Mouse (Mus musculus) heart, embryonic 13.5 days (tissue): ENCODE data around the gene Pdzk1. TPM values are rescaled to one million over a fixed set of nuclear protein-coding genes. Genes with fewer than 3 reads are reported as not detected.

Experiments
- ATAC-seq: fragments of 200-750 bp; cut with Nextera tagmentation; 2 replicates; pipeline ENCODE4 v1.8.0; 2017; ENCODE audit warnings: moderate TSS enrichment; ENCODE audit not compliant: insufficient number of reproducible peaks, low FRiP score, low TSS enrichment; ENCODE audit errors: extremely low read depth
- H3K27ac ChIP-seq: fragments of 300-500 bp; sonication (generic); replicated peaks from 2 replicates; pipeline ENCODE4 v1.5.1; 2015; ENCODE audit warnings: moderate library complexity, mild to moderate bottlenecking, inconsistent platforms
- H3K27me3 ChIP-seq: fragments of 300-500 bp; sonication (generic); replicated peaks from 2 replicates; pipeline ENCODE4 v1.6.1; 2015; ENCODE audit warnings: mild to moderate bottlenecking, inconsistent platforms
- H3K36me3 ChIP-seq: fragments of 300-500 bp; sonication (generic); 2 replicates; pipeline ENCODE4 v1.6.1; 2015; ENCODE audit warnings: mild to moderate bottlenecking, inconsistent platforms
- H3K4me1 ChIP-seq: fragments of 300-500 bp; sonication (generic); 2 replicates; pipeline ENCODE4 v1.6.1; 2015; ENCODE audit warnings: inconsistent platforms
- H3K4me2 ChIP-seq: fragments of 300-500 bp; sonication (generic); 2 replicates; pipeline ENCODE4 v1.6.1; 2015; ENCODE audit warnings: inconsistent platforms, mild to moderate bottlenecking, moderate library complexity
- H3K4me3 ChIP-seq: fragments of 300-500 bp; sonication (generic); 2 replicates; pipeline ENCODE4 v1.5.1; 2015; ENCODE audit warnings: moderate library complexity, mild to moderate bottlenecking, inconsistent platforms
- H3K9ac ChIP-seq: fragments of 300-500 bp; sonication (generic); 2 replicates; pipeline ENCODE4 v1.6.1; 2015; ENCODE audit warnings: inconsistent platforms, mild to moderate bottlenecking, moderate library complexity
- H3K9me3 ChIP-seq: fragments of 300-500 bp; sonication (generic); 2 replicates; pipeline ENCODE4 v1.6.1; 2016; ENCODE audit warnings: inconsistent platforms
- WGBS: fragments of 180-500 bp; shearing (Covaris S2); methylation state at CpG from one replicate; pipeline ENCODE4 v1.1.7; 2015; ENCODE audit warnings: mixed read lengths; 5-methylcytosine and 5-hydroxymethylcytosine counted together
- polyA plus RNA-seq: library from polyadenylated mRNA; unstranded; fragments of >200 nt; fragmentation: Nextera tagmentation; extraction: Ambion mirVana; gene quantifications from 2 replicates; pipeline ENCODE4 v1.2.1, GENCODE M21; 2015

The Pdzk1 gene
- polyA plus RNA-seq, 1 experiment from 2014 or later, result 0.08 TPM

DNA sequence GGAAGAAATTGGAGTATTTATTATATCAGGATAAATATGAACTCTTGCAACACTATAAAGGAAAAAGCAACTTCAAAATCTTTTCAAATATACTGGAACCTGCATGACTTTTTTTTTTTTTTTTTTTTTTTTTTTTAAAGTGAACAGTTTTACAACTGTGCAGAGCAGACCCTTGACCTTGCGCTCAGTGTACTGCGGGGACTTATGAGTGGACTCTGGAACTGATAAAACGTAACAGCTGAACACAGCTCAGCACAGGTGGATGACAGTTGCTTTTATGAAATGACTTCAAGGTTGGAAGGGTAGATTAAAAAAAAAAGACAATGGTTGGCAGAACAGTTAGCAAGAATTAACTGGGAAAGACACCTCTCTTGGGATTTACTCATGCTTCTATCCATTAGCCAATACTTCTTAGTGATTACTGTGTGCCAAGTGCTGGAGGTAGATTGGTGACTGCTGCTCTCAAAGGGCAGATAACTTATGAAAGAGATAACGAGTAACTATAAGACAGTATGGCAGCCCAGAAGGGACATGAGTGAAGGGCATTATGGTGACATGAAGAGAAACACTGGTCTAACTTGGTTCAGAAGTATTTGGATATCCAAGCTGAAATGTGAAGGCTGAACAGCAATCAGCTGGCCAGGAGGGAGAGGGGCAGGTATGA, 73.4 kb downstream of the Pdzk1 start:
- Histone ChIP-seq H3K4me3 (no peak overlapping the region), H3K27ac (no peak overlapping the region), H3K27me3 (peaks cover 14% of the 10 kb centered on the region), H3K9me3 (no peaks in the 10 kb centered on the region), H3K4me1 (peaks cover 12% of the 10 kb centered on the region), H3K9ac (no peak overlapping the region), H3K36me3 (peaks cover 8% of the 10 kb centered on the region), H3K4me2 (no peak overlapping the region)
- WGBS, result 77% methylated on average over 4 of the region's 4 CpGs
- ATAC-seq, result no peak

DNA sequence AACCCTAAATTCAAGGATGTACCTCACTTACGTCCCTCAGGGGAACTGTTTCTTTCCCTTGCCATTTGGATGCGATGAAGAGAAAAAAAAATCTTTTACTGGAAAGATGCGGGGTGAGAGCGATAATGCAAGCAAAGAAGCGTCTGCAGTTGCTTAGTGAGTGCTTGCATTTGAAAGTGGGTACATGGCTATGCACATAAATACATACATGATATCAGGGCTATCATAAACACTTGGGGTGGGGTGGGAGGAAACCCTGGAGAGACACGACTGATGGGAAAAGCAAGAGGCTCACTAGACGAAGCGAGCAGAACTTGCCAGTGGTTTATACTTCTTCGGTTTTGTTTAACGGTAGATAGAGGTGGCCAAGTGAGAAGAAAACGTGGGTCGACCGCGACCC, 75.3 kb downstream of the Pdzk1 start, which contains the start of gene Gja5:
Gene Gja5 (plus strand): TSS at position 301 of the 400 bp plus-strand sequence.
- Histone ChIP-seq H3K9ac (peak within 1 kb of the TSS; percentile 94), H3K27ac (no peak within 1 kb of the TSS), H3K36me3 (no peaks in the 10 kb centered on the region), H3K27me3 (peaks cover 27% of the 10 kb centered on the region), H3K4me2 (peak within 1 kb of the TSS; percentile 88), H3K4me1 (peaks cover 12% of the 10 kb centered on the region), H3K4me3 (peak within 1 kb of the TSS; percentile 76), H3K9me3 (no peaks in the 10 kb centered on the region)
- WGBS, result 14% methylated on average over 14 of the region's 14 CpGs
- ATAC-seq, result no peak

DNA sequence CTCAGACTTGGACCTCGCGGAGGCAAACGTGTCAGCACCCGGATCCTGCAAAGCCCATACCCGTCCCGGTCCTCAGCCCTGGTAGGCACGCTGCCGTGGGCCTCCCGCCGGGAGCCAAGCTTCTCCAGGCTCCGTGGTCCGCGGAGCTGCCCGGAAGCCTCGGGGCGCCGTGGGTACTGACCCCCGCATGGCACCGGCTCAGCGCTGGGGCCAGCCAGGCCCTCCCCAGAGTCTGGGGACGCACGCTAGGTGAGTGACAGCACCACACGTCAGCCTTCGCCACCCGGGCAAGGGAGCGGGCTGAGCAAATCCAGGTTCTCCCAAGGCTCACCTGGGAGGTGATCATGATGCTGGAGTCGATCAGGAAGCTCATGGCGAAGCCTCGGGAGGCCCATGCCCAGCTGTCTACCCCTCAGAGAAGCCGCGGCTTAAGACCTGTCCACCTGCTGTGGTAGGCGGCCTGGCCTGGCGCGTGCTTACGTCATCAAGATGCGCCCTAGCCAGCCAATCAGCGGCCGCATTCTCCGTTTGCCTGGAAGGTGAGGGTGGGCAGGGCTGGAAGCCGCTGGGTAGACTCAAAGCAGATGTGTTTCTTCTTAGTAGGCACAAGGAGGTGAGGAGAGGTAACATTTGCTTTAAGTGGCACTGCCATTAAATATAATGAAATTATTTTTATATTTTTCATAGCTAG, 75.9 kb downstream of the Pdzk1 start, which contains the start of gene Gpr89:
Gene Gpr89 (minus strand): TSS at position 496 of the 691 bp plus-strand sequence.
- H3K9me3 ChIP-seq, result no peaks in the 10 kb centered on the region
- H3K27ac ChIP-seq, result no peak within 1 kb of the TSS
- ATAC-seq, result peak; percentile 86
- H3K36me3 ChIP-seq, result no peaks in the 10 kb centered on the region
- peak within 1 kb of the TSS; percentile 94 for H3K9ac ChIP-seq
- H3K27me3 ChIP-seq, result peaks cover 30% of the 10 kb centered on the region
- peak within 1 kb of the TSS; percentile 76 for H3K4me3 ChIP-seq
- peak within 1 kb of the TSS; percentile 88 for H3K4me2 ChIP-seq
- WGBS, result under 1% methylated on average over 40 of the region's 40 CpGs
- H3K4me1 ChIP-seq, result peaks cover 12% of the 10 kb centered on the region

DNA sequence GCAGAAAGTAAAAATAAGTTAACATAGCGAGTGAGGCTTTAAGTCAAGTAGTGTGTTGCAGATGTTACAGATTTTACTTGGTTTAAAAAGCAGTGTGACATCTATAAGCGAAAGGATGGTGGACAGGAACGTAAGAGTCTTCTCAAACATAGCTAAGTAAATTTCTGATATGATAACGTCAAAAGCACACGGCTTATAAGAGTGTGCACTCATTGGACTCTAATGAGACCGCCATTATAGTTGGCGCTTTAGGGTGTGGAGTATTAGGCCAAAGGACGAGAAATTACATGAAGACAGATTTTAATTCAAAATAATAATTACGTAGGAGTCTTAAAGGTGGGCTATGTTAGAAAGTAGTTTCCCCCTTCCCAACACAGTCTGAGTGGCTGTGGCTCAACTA, 76.5 kb downstream of the Pdzk1 start:
- no peaks in the 10 kb centered on the region for H3K36me3 ChIP-seq
- H3K27me3 ChIP-seq, result peaks cover 31% of the 10 kb centered on the region
- H3K4me1 ChIP-seq, result peaks cover 12% of the 10 kb centered on the region
- peak overlapping the region; percentile 88 for H3K4me2 ChIP-seq
- 44% methylated on average over 9 of the region's 9 CpGs for WGBS
- H3K27ac ChIP-seq, result no peak overlapping the region
- ATAC-seq, result no peak
- H3K4me3 ChIP-seq, result peak overlapping the region; percentile 76
- peak overlapping the region; percentile 94 for H3K9ac ChIP-seq
- H3K9me3 ChIP-seq, result no peaks in the 10 kb centered on the region

Other genes with a start within 250 kb of the Pdzk1 start
- 33.5 and 36.1 TPM in 2 replicates for gene Polr3gl, start 235.1 kb upstream of the Pdzk1 start, polyA plus RNA-seq
- 6.5 and 8.1 TPM in 2 replicates for gene Ankrd34a, start 232.6 kb upstream of the Pdzk1 start, polyA plus RNA-seq
- 4.6 and 5.2 TPM in 2 replicates for gene Lix1l, start 228.1 kb upstream of the Pdzk1 start, polyA plus RNA-seq
- gene Rbm8a, start 199.4 kb upstream of the Pdzk1 start, polyA plus RNA-seq, result 80.7 and 84.5 TPM in 2 replicates
- gene Pex11b, start 193.9 kb upstream of the Pdzk1 start, polyA plus RNA-seq, result 35.8 and 37.3 TPM in 2 replicates
- 0.05 and 0.14 TPM in 2 replicates for gene Gm42957, start 193.8 kb upstream of the Pdzk1 start, polyA plus RNA-seq
- gene Itga10, start 183.7 kb upstream of the Pdzk1 start, polyA plus RNA-seq, result 0.82 and 1.1 TPM in 2 replicates
- 0.09 and 0.33 TPM in 2 replicates for gene Ankrd35, start 159.2 kb upstream of the Pdzk1 start, polyA plus RNA-seq
- gene Pias3, start 132.9 kb upstream of the Pdzk1 start, polyA plus RNA-seq, result 36.0 and 37.7 TPM in 2 replicates
- 7.1 and 7.2 TPM in 2 replicates for gene Nudt17, start 120.7 kb upstream of the Pdzk1 start, polyA plus RNA-seq
- 25.2 and 29.3 TPM in 2 replicates for gene Polr3c, start 101.7 kb upstream of the Pdzk1 start, polyA plus RNA-seq
- gene Rnf115, start 101.6 kb upstream of the Pdzk1 start, polyA plus RNA-seq, result 36.9 and 44.8 TPM in 2 replicates
- gene Cd160, start 67 bp downstream of the Pdzk1 start, polyA plus RNA-seq, result 0.36 TPM in 1 of 2 replicates, not detected in the other
- 113 and 126 TPM in 2 replicates for gene Gja5, start 75.4 kb downstream of the Pdzk1 start, polyA plus RNA-seq
- gene Gpr89, start 76.1 kb downstream of the Pdzk1 start, polyA plus RNA-seq, result 24.2 and 26.6 TPM in 2 replicates
- not detected in 2 replicates for gene Gja8, start 96.7 kb downstream of the Pdzk1 start, polyA plus RNA-seq